Comparison of ENCODE assay signal across 9 mouse cellular contexts in the genomic region with DNA sequence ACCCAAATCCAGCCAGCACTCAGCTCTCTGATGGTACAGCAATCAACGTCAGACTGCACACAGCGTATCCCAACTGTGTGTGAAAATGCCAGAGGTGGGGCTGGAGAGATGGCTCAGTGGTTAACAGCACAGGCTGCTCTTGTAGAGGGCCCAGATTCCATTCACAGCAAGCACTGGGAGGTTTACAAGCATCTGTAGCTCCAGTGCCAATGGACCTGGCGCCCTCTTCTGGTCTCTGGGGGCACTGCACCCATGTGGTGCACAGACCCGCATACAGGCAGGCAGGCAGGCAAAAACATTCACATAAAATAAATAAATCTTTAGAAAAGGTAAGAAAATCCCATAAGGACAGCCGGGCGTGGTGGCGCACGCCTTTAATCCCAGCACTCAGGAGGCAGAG. TPM values are rescaled to one million over a fixed set of nuclear protein-coding genes. Genes with fewer than 3 reads are reported as not detected.
DNase-seq lines count a peak whose midpoint lies in the region; TF ChIP-seq lines count a peak whose summit lies in the region.
"Had no signal": no experiment of that assay in that cellular context is flagged by ENCODE, and none has a peak within 500 bp of the region (broad histone marks: within the 10 kb centered on the region; RNA-seq: fewer than 3 reads in every experiment).

No protein-coding gene starts in this region.

- 66% methylated on average over 8 of the region's 8 CpGs for WGBS in heart, adult 2 months

- H3K79me2 ChIP-seq in heart, adult 2 months (replicated peaks; ENCODE audit: control insufficient read depth, insufficient read depth, low read length) = no peaks in the 10 kb centered on the region

- DNase-seq in heart, adult 2 months = no peak
- DNase-seq in heart, adult 9 months (ENCODE audit: low spot score in 2 of 2) = no peak
- peak; percentile 68 to 85 for DNase-seq in spleen, postnatal 4 days (ENCODE audit: low spot score in 2 of 2)
- no peak for DNase-seq in spleen, adult 18-20 months
- peak; percentile 63 for DNase-seq in heart, postnatal 4 days
- no peak for DNase-seq in adrenal gland, adult 2 months
- DNase-seq in adrenal gland, adult 8-10 months = no peak

- no peak overlapping the region for H3K4me3 ChIP-seq in heart, adult 2 months
- H3K4me3 ChIP-seq in testis, adult 2 months (ENCODE audit: control insufficient read depth, low read depth, low read length) = no peak overlapping the region

- TF ChIP-seq POLR2A in heart, adult 2 months (IDR thresholded peaks at IDR 0.05; ENCODE audit: insufficient read depth, low read depth, low read length) = no peak
- TF ChIP-seq POLR2A in testis, adult 2 months (IDR thresholded peaks at IDR 0.05; ENCODE audit: control insufficient read depth, low read depth, low read length) = no peak

- H3K27ac ChIP-seq in heart, adult 2 months = no peak overlapping the region
- H3K27ac ChIP-seq in testis, adult 2 months (ENCODE audit: control insufficient read depth, insufficient read depth, low read depth, low read length) = no peak overlapping the region

- TF ChIP-seq EP300 in heart, adult 2 months (IDR thresholded peaks at IDR 0.05; ENCODE audit: insufficient read depth, low read depth, low read length) = no peak

- intact Hi-C loops in heart, adult 2 months (cut with DNase I) = no loop called here

- TF ChIP-seq CTCF in heart, adult 2 months (IDR thresholded peaks at IDR 0.05) = peak; percentile 55
- peak; percentile 97 for TF ChIP-seq CTCF in testis, adult 2 months (IDR thresholded peaks at IDR 0.05; ENCODE audit: control insufficient read depth, insufficient read depth, insufficient replicate concordance, low read depth, low read length)

- no peak overlapping the region for H3K9ac ChIP-seq in heart, adult 2 months (ENCODE audit: low read depth, low read length)

- no peaks in the 10 kb centered on the region; the same call in 1 of the 2 replicates for H3K27me3 ChIP-seq in heart, adult 2 months (ENCODE audit: control insufficient read depth, insufficient read depth, low read length)
- H3K27me3 ChIP-seq in testis, adult 2 months (ENCODE audit: control insufficient read depth, insufficient read depth, low read length) = no peaks in the 10 kb centered on the region

- H3K36me3 ChIP-seq in heart, adult 2 months (ENCODE audit: control insufficient read depth, insufficient read depth, low read length) = no peaks in the 10 kb centered on the region
- no peaks in the 10 kb centered on the region for H3K36me3 ChIP-seq in testis, adult 2 months (ENCODE audit: control insufficient read depth, insufficient read depth, low read length)

- no peaks in the 10 kb centered on the region; the same call in 1 of the 2 replicates for H3K4me1 ChIP-seq in heart, adult 2 months (ENCODE audit: control insufficient read depth, insufficient read depth, low read length)
- H3K4me1 ChIP-seq in testis, adult 2 months (ENCODE audit: control insufficient read depth, insufficient read depth, low read length) = peaks cover 14% of the 10 kb centered on the region

RNA-seq across cellular contexts. Expression of a gene that starts 5.1 kb away (rescaled TPM):
- total RNA-seq in heart, adult 2 months (2021) = under 1 TPM in 1 of 2 experiments, not detected in 1; 0.18 TPM
- 0.20 and 0.29 TPM in 2 replicates for polyA plus RNA-seq in heart, adult 2 months (2012; rRNA removed)
- total RNA-seq in heart, postnatal 4 days (2021) = not detected
- 0.65 and 0.79 TPM in 2 replicates for polyA plus RNA-seq in testis, adult 2 months (2012; rRNA removed)
- total RNA-seq in adrenal gland, adult 2 months (2021) = under 1 TPM; 0.23 to 0.45 TPM
- 0.27 TPM in 1 of 2 replicates, not detected in the other for polyA plus RNA-seq in adrenal gland, adult 2 months (2012; rRNA removed)
- under 1 TPM in 1 of 4 experiments, not detected in 3; 0.26 TPM for total RNA-seq in adrenal gland, adult 8-10 months (2022)
- polyA plus RNA-seq: large intestine, adult 2 months had no signal

RNA-seq across cellular contexts. Expression of a gene that starts 13.8 kb away (rescaled TPM):
- total RNA-seq in heart, adult 2 months (2021) = 1 to 10 TPM; 6.8 to 9.4 TPM
- polyA plus RNA-seq in heart, adult 2 months (2012; rRNA removed) = 6.1 and 7.5 TPM in 2 replicates
- total RNA-seq in heart, postnatal 4 days (2021) = 10 to 100 TPM; 14.7 to 16.7 TPM
- polyA plus RNA-seq in testis, adult 2 months (2012; rRNA removed) = 8.8 and 10.5 TPM in 2 replicates
- total RNA-seq in adrenal gland, adult 2 months (2021) = 10 to 100 TPM; 15.1 to 19.2 TPM
- 35.6 and 41.3 TPM in 2 replicates for polyA plus RNA-seq in adrenal gland, adult 2 months (2012; rRNA removed)
- total RNA-seq in adrenal gland, adult 8-10 months (2022) = 10 to 100 TPM; 14.4 to 20.6 (median 16.2) TPM

RNA-seq across cellular contexts. Expression of a gene that starts 20.7 kb away (rescaled TPM):
- total RNA-seq in heart, adult 2 months (2021) = 1 to 10 TPM; 5.6 to 5.8 TPM
- 3.5 TPM in 2 replicates for polyA plus RNA-seq in heart, adult 2 months (2012; rRNA removed)
- 1 to 10 TPM; 3.9 to 6.2 TPM for total RNA-seq in heart, postnatal 4 days (2021)
- polyA plus RNA-seq in testis, adult 2 months (2012; rRNA removed) = 3.7 and 4.8 TPM in 2 replicates
- total RNA-seq in adrenal gland, adult 2 months (2021) = 1 to 10 TPM; 8.4 to 9.2 TPM
- 11.4 and 20.0 TPM in 2 replicates for polyA plus RNA-seq in adrenal gland, adult 2 months (2012; rRNA removed)
- total RNA-seq in adrenal gland, adult 8-10 months (2022) = 10 to 100 TPM in 2 of 4 experiments, 1 to 10 TPM in 2; 8.5 to 13.3 (median 10.4) TPM

RNA-seq across cellular contexts. Expression of a gene that starts 24.2 kb away (rescaled TPM):
- 10 to 100 TPM; 48.9 to 55.5 TPM for total RNA-seq in heart, adult 2 months (2021)
- polyA plus RNA-seq in heart, adult 2 months (2012; rRNA removed) = 29.3 and 30.6 TPM in 2 replicates
- 10 to 100 TPM; 14.7 to 15.5 TPM for total RNA-seq in heart, postnatal 4 days (2021)
- 20.2 and 20.9 TPM in 2 replicates for polyA plus RNA-seq in testis, adult 2 months (2012; rRNA removed)
- 10 to 100 TPM; 35.5 to 43.4 TPM for total RNA-seq in adrenal gland, adult 2 months (2021)
- polyA plus RNA-seq in adrenal gland, adult 2 months (2012; rRNA removed) = 43.5 and 45.6 TPM in 2 replicates
- total RNA-seq in adrenal gland, adult 8-10 months (2022) = 10 to 100 TPM; 21.8 to 38.6 (median 30.3) TPM

RNA-seq across cellular contexts. Expression of a gene that starts 24.4 kb away (rescaled TPM):
- 1 to 10 TPM; 1.7 to 2.9 TPM for total RNA-seq in heart, adult 2 months (2021)
- 5.9 and 6.4 TPM in 2 replicates for polyA plus RNA-seq in heart, adult 2 months (2012; rRNA removed)
- total RNA-seq in heart, postnatal 4 days (2021) = 10 to 100 TPM in 1 of 2 experiments, 1 to 10 TPM in 1; 8.7 to 11.1 TPM
- 0.94 and 1.9 TPM in 2 replicates for polyA plus RNA-seq in testis, adult 2 months (2012; rRNA removed)
- 1 to 10 TPM; 2.2 to 2.3 TPM for total RNA-seq in adrenal gland, adult 2 months (2021)
- polyA plus RNA-seq in adrenal gland, adult 2 months (2012; rRNA removed) = 2.9 and 3.1 TPM in 2 replicates
- total RNA-seq in adrenal gland, adult 8-10 months (2022) = 1 to 10 TPM; 1.7 to 4.5 (median 2.2) TPM

Comparison
In these comparisons a context has a peak if more than half of its experiments do, and no peak if none do; other contexts are left out.
1. DNase-seq: peak in spleen, postnatal 4 days (2 of 2) and heart, postnatal 4 days (single experiment); none in heart, adult 2 months (0 of 2), heart, adult 9 months (0 of 2), spleen, adult 18-20 months (0 of 2), adrenal gland, adult 2 months (single experiment) and adrenal gland, adult 8-10 months (single experiment).